Mouse (Mus musculus) spleen, adult 2 months (tissue): ENCODE data around the gene Gm17018. TPM values are rescaled to one million over a fixed set of nuclear protein-coding genes. Genes with fewer than 3 reads are reported as not detected.

Experiments used
- DNase-seq, 2 experiments: peaks; one replicate each; pipeline versions ENCODE4 v3.0.0 to v3.0.0-alpha.2; 2012 to 2021; ENCODE audit warnings: low spot score in 2 of 2, low read depth in 1 of 2
- H3K27ac ChIP-seq: fragments of 200-500 bp; 2 replicates; pipeline ENCODE4 v1.5.1; 2012; ENCODE audit warnings: low read length, inconsistent platforms; ENCODE audit not compliant: insufficient read depth
- H3K27me3 ChIP-seq: fragments of 200-500 bp; 2 replicates; pipeline ENCODE4 v1.6.1; 2012; ENCODE audit warnings: mild to moderate bottlenecking, moderate library complexity, low read length, inconsistent platforms; ENCODE audit not compliant: control insufficient read depth, insufficient read depth
- H3K36me3 ChIP-seq: fragments of 200-500 bp; 2 replicates; pipeline ENCODE4 v1.6.1; 2012; ENCODE audit warnings: mild to moderate bottlenecking, low read length, inconsistent platforms; ENCODE audit not compliant: control insufficient read depth, insufficient read depth
- H3K4me1 ChIP-seq: fragments of 200-500 bp; 2 replicates; pipeline ENCODE4 v1.6.1; 2011; ENCODE audit warnings: inconsistent platforms; ENCODE audit not compliant: control insufficient read depth, insufficient read depth, insufficient read length
- H3K4me3 ChIP-seq: fragments of 200-500 bp; 2 replicates; pipeline ENCODE4 v1.5.1; 2011; ENCODE audit warnings: mild to moderate bottlenecking, inconsistent platforms; ENCODE audit not compliant: insufficient read depth, insufficient read length; ENCODE audit errors: extremely low read depth
- CTCF ChIP-seq: fragments of 200-500 bp; IDR thresholded peaks from 2 replicates; pipeline ENCODE4 v1.5.1; 2011; ENCODE audit warnings: mild to moderate bottlenecking, inconsistent platforms; ENCODE audit not compliant: insufficient read depth, insufficient read length, insufficient replicate concordance; ENCODE audit errors: extremely low read depth
- POLR2A ChIP-seq: fragments of 200-500 bp; IDR thresholded peaks from 2 replicates; pipeline ENCODE4 v1.6.1; 2011; ENCODE audit warnings: low read depth, low read length, inconsistent platforms
- WGBS: fragments of 180-500 bp; shearing (Covaris S2); methylation state at CpG from one replicate; pipeline ENCODE4 v1.1.7; 2018; 5-methylcytosine and 5-hydroxymethylcytosine counted together
- polyA plus RNA-seq: library from polyadenylated mRNA; depleted of rRNA; stranded (reverse); fragments of >200 nt; gene quantifications from 2 replicates; pipeline ENCODE4 v1.2.3, GENCODE M21; 2012

Gene Gm17018
- polyA plus RNA-seq, 1 experiment: 2.3 TPM

GRCm38 (mm10) chr19:45567367-45567766, 7.0 kb downstream of the Gm17018 start:
- Histone ChIP-seq H3K4me3 (no peak overlapping the region), H3K27ac (no peak overlapping the region), H3K36me3 (no peaks in the 10 kb centered on the region), H3K4me1 (no peaks in the 10 kb centered on the region), H3K27me3 (no peaks in the 10 kb centered on the region)
- WGBS: 95% methylated on average over 14 of the region's 14 CpGs
- no peak for DNase-seq
- TF ChIP-seq CTCF (no peak), POLR2A (no peak)

GRCm38 (mm10) chr19:45573033-45573432, 12.6 kb downstream of the Gm17018 start:
- Histone ChIP-seq H3K4me1 (peaks cover 20% of the 10 kb centered on the region), H3K27me3 (no peaks in the 10 kb centered on the region), H3K27ac (no peak overlapping the region), H3K36me3 (0 out of 2 replicates have a peak, but pooled peaks cover 2% of the 10 kb centered on the region), H3K4me3 (no peak overlapping the region)
- DNase-seq: no peak
- WGBS: 74% methylated on average over 6 of the region's 6 CpGs
- no peak for TF ChIP-seq POLR2A
- no peak for TF ChIP-seq CTCF

GRCm38 (mm10) chr19:45573861-45574267, 13.4 kb downstream of the Gm17018 start:
- 25% methylated on average over 6 of the region's 6 CpGs for WGBS
- Histone ChIP-seq H3K36me3 (peaks cover 4% of the 10 kb centered on the region; the same call in 1 of the 2 replicates), H3K4me3 (no peak overlapping the region), H3K4me1 (peaks cover 20% of the 10 kb centered on the region), H3K27me3 (no peaks in the 10 kb centered on the region), H3K27ac (no peak overlapping the region)
- TF ChIP-seq POLR2A (no peak), CTCF (peak; percentile 78)
- DNase-seq: peak; percentile 60 to 72

GRCm38 (mm10) chr19:45574339-45574898, 14.0 kb downstream of the Gm17018 start:
- Histone ChIP-seq H3K27ac (peak overlapping the region; percentile 90), H3K36me3 (peaks cover 4% of the 10 kb centered on the region; the same call in 1 of the 2 replicates), H3K4me1 (peaks cover 20% of the 10 kb centered on the region), H3K4me3 (no peak overlapping the region), H3K27me3 (no peaks in the 10 kb centered on the region)
- no peak for DNase-seq
- 40% methylated on average over 7 of the region's 7 CpGs for WGBS
- TF ChIP-seq POLR2A (no peak), CTCF (no peak)

GRCm38 (mm10) chr19:45574941-45575631, 14.7 kb downstream of the Gm17018 start:
- Histone ChIP-seq H3K36me3 (peaks cover 4% of the 10 kb centered on the region; the same call in 1 of the 2 replicates), H3K4me3 (peak overlapping the region; percentile 54), H3K27ac (peak overlapping the region; percentile 90), H3K27me3 (no peaks in the 10 kb centered on the region), H3K4me1 (peaks cover 20% of the 10 kb centered on the region)
- TF ChIP-seq POLR2A: peak; percentile 59; the same call in 1 of the 2 replicates
- TF ChIP-seq CTCF: no peak
- WGBS: 14% methylated on average over 19 of the region's 19 CpGs
- DNase-seq: peak in 1 of 2 experiments; percentile 52

- Histone ChIP-seq H3K4me3 (peak overlapping the region; percentile 54; the same call in 1 of the 2 replicates), H3K4me1 (peaks cover 20% of the 10 kb centered on the region), H3K36me3 (peaks cover 4% of the 10 kb centered on the region; the same call in 1 of the 2 replicates), H3K27ac (peak overlapping the region; percentile 90), H3K27me3 (no peaks in the 10 kb centered on the region)
- 48% methylated on average over 8 of the region's 8 CpGs for WGBS
- no peak for DNase-seq
- TF ChIP-seq POLR2A: no peak
- no peak for TF ChIP-seq CTCF
Measured at GRCm38 (mm10) chr19:45575632-45576001, 15.2 kb downstream of the Gm17018 start.

- Histone ChIP-seq H3K27ac (peak overlapping the region; percentile 56), H3K27me3 (no peaks in the 10 kb centered on the region), H3K4me3 (no peak overlapping the region; the same call in 1 of the 2 replicates), H3K4me1 (peaks cover 20% of the 10 kb centered on the region), H3K36me3 (peaks cover 4% of the 10 kb centered on the region; the same call in 1 of the 2 replicates)
- no peak for DNase-seq
- 26% methylated on average over 14 of the region's 14 CpGs for WGBS
- TF ChIP-seq CTCF (no peak), POLR2A (no peak)
Measured at GRCm38 (mm10) chr19:45577141-45577750, 16.8 kb downstream of the Gm17018 start.
